Mouse (Mus musculus) liver, postnatal 0 days (tissue): Measurements from ENCODE around the gene Sycp2.

Source experiments
- CTCF ChIP-seq: sonication (generic); IDR thresholded peaks from 2 replicates; pipeline ENCODE4 v1.5.1; 2016; ENCODE audit warnings: antibody characterized with exemption, low read depth
- EP300 ChIP-seq: IDR thresholded peaks from 2 replicates; pipeline ENCODE4 v1.6.1; 2016; ENCODE audit warnings: antibody characterized with exemption, low read depth, mild to moderate bottlenecking

DNA sequence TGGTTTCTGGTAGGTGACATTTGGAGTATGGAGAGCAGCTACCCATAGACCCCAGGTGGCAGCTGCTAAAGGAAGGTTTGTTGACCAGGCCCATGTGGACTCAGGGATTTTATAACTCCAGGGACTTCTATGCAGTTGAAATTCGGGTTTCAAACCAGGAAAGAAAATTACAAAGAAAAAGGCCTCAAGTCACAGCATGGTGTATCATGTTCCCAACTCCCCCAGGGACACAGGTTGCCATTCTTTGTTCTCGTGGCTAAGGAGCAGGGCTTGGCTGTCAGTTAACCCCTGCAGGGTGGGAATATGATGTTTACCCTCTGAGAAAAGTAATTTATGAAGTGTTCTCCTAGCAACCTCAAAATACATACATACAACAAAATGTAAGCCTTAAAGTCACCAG is 42.8 kb upstream of the Sycp2 start:
- TF ChIP-seq CTCF = no peak
- TF ChIP-seq EP300 = no peak
